Mouse (Mus musculus) ZHBTc4 (cell line): ENCODE measurements around the gene Asb4.
A peak's percentile ranks its signal among the peaks of the same experiment; 100 is the strongest.
"Not testable (repeated sequence)": the region's sequence is repeated elsewhere in the genome, so short reads cannot be mapped to it uniquely, and the experiment has no call there.

Experiments used
- DNase-seq: peaks from one replicate; pipeline ENCODE4 v3.0.0-alpha.2; 2011; ENCODE audit warnings: low read depth, low spot score

The Asb4 gene

GRCm38 (mm10) chr6:5383336-5384177, at the start of gene Asb4:
Gene Asb4, plus strand, starts transcription at chr6:5383386.
- DNase-seq: no peak

GRCm38 (mm10) chr6:5334021-5334420, 49.2 kb upstream of the Asb4 start:
- peak; percentile 83 for DNase-seq

- DNase-seq: peak; percentile 65
Measured at GRCm38 (mm10) chr6:5336016-5336415, 47.2 kb upstream of the Asb4 start.

- DNase-seq: peak; percentile 54
Measured at GRCm38 (mm10) chr6:5338781-5339180, 44.4 kb upstream of the Asb4 start.

- DNase-seq: not testable (repeated sequence)
Measured at GRCm38 (mm10) chr6:5339283-5339682, 43.9 kb upstream of the Asb4 start.

- no peak for DNase-seq
Measured at GRCm38 (mm10) chr6:5344255-5344654, 38.9 kb upstream of the Asb4 start.

GRCm38 (mm10) chr6:5357873-5358272, 25.3 kb upstream of the Asb4 start:
- no peak for DNase-seq

GRCm38 (mm10) chr6:5360402-5360801, 22.8 kb upstream of the Asb4 start:
- no peak for DNase-seq

- no peak for DNase-seq
Measured at GRCm38 (mm10) chr6:5361987-5362386, 21.2 kb upstream of the Asb4 start.

- DNase-seq: no peak
Measured at GRCm38 (mm10) chr6:5365845-5366244, 17.3 kb upstream of the Asb4 start.

- DNase-seq: no peak
Measured at GRCm38 (mm10) chr6:5376884-5377283, 6.3 kb upstream of the Asb4 start.

- DNase-seq: no peak
Measured at GRCm38 (mm10) chr6:5379048-5379447, 4.1 kb upstream of the Asb4 start.

- DNase-seq: peak; percentile 31
Measured at GRCm38 (mm10) chr6:5379781-5380623, 3.2 kb upstream of the Asb4 start.

- no peak for DNase-seq
Measured at GRCm38 (mm10) chr6:5380624-5381252, 2.4 kb upstream of the Asb4 start.

- DNase-seq: peak; percentile 28
Measured at GRCm38 (mm10) chr6:5381918-5382582, 1.1 kb upstream of the Asb4 start.

- DNase-seq: peak; percentile 69
Measured at GRCm38 (mm10) chr6:5382583-5383215, 487 bp upstream of the Asb4 start.

- DNase-seq: peak; percentile 82
Measured at GRCm38 (mm10) chr6:5384178-5384490, 948 bp downstream of the Asb4 start.

GRCm38 (mm10) chr6:5385161-5385640, 2.0 kb downstream of the Asb4 start:
- DNase-seq: peak; percentile 51

- DNase-seq: no peak
Measured at GRCm38 (mm10) chr6:5386486-5386885, 3.3 kb downstream of the Asb4 start.

GRCm38 (mm10) chr6:5387396-5387795, 4.2 kb downstream of the Asb4 start:
- no peak for DNase-seq

- no peak for DNase-seq
Measured at GRCm38 (mm10) chr6:5390298-5390697, 7.1 kb downstream of the Asb4 start.
